Mouse (Mus musculus) C2C12 (cell line): Measurements from ENCODE around the gene Nbl1. TPM values are rescaled to one million over a fixed set of nuclear protein-coding genes. Genes with fewer than 3 reads are reported as not detected.

Experiments
- H3K27me3 ChIP-seq: one replicate; pipeline ENCODE4 v1.6.1; 2011; ENCODE audit not compliant: control insufficient read depth, insufficient read depth, insufficient read length
- H3K36me3 ChIP-seq: one replicate; pipeline ENCODE4 v1.6.1; 2011; ENCODE audit not compliant: control insufficient read depth, insufficient read depth
- H3K4me3 ChIP-seq: one replicate; pipeline ENCODE4 v1.5.1; 2011; ENCODE audit warnings: mild to moderate bottlenecking, control low read depth; ENCODE audit not compliant: poor library complexity, insufficient read depth, severe bottlenecking
- H3K79me2 ChIP-seq: one replicate; pipeline ENCODE4 v1.6.1; 2011; ENCODE audit not compliant: control insufficient read depth, insufficient read depth
- H3K79me3 ChIP-seq: one replicate; pipeline ENCODE4 v1.6.1; 2011; ENCODE audit warnings: low read depth, control low read depth
- H3ac ChIP-seq: one replicate; pipeline ENCODE3; 2011; ENCODE audit warnings: low read depth; ENCODE audit not compliant: control insufficient read depth, insufficient read length
- CEBPB ChIP-seq: IDR thresholded peaks from one replicate; pipeline ENCODE4 v1.6.1; 2011; ENCODE audit warnings: low read depth, mild to moderate bottlenecking, control low read depth, moderate library complexity
- CTCF ChIP-seq: IDR thresholded peaks from one replicate; pipeline ENCODE4 v1.5.1; 2011; ENCODE audit not compliant: control insufficient read depth, insufficient read depth, insufficient read length
- FOSL1 ChIP-seq: IDR thresholded peaks from one replicate; pipeline ENCODE4 v1.8.0; 2011; ENCODE audit warnings: mild to moderate bottlenecking, low read length; ENCODE audit not compliant: poor library complexity, insufficient read depth, severe bottlenecking
- MAX ChIP-seq: IDR thresholded peaks from one replicate; pipeline ENCODE4 v1.6.1; 2011; ENCODE audit warnings: mild to moderate bottlenecking, control low read depth
- MYOD1 ChIP-seq: IDR thresholded peaks from one replicate; pipeline ENCODE4 v1.6.1; 2011; ENCODE audit warnings: low read depth; ENCODE audit not compliant: control insufficient read depth, insufficient read length
- MYOG ChIP-seq: IDR thresholded peaks from one replicate; pipeline ENCODE4 v1.6.1; 2011; ENCODE audit not compliant: control insufficient read depth, insufficient read length; ENCODE audit errors: extremely low read depth
- USF1 ChIP-seq: IDR thresholded peaks from one replicate; pipeline ENCODE4 v1.6.1; 2011; ENCODE audit warnings: low read depth, mild to moderate bottlenecking, control low read depth, moderate library complexity
- long read RNA-seq, 2 experiments: library from polyadenylated mRNA; unstranded; transcript quantifications; one replicate each; pipeline ENCODE4 v2.0.0; 2019 to 2020
- polyA plus RNA-seq: library from polyadenylated mRNA; unstranded; fragments of >200 nt; fragmentation: generic; extraction: Trizol; gene quantifications from one replicate; pipeline ENCODE4 v1.2.1, GENCODE M21; 2012; ENCODE audit warnings: missing spikeins

Gene Nbl1
- 61.3 TPM for polyA plus RNA-seq
- long read RNA-seq, experiment 1, transcript Nbl1-201 (4 exons, 1,793 nt) = major isoform, 188 of 243 reads
- long read RNA-seq, experiment 1, partial matches to known transcripts = 5 of 243 reads
- long read RNA-seq, experiment 1, other reads (novel, unspliced or antisense) = 50 of 243 reads
- long read RNA-seq, experiment 2, transcript Nbl1-201 (4 exons, 1,793 nt) = major isoform, 381 of 417 reads
- long read RNA-seq, experiment 2, partial matches to known transcripts = 4 of 417 reads
- long read RNA-seq, experiment 2, other reads (novel, unspliced or antisense) = 32 of 417 reads

DNA sequence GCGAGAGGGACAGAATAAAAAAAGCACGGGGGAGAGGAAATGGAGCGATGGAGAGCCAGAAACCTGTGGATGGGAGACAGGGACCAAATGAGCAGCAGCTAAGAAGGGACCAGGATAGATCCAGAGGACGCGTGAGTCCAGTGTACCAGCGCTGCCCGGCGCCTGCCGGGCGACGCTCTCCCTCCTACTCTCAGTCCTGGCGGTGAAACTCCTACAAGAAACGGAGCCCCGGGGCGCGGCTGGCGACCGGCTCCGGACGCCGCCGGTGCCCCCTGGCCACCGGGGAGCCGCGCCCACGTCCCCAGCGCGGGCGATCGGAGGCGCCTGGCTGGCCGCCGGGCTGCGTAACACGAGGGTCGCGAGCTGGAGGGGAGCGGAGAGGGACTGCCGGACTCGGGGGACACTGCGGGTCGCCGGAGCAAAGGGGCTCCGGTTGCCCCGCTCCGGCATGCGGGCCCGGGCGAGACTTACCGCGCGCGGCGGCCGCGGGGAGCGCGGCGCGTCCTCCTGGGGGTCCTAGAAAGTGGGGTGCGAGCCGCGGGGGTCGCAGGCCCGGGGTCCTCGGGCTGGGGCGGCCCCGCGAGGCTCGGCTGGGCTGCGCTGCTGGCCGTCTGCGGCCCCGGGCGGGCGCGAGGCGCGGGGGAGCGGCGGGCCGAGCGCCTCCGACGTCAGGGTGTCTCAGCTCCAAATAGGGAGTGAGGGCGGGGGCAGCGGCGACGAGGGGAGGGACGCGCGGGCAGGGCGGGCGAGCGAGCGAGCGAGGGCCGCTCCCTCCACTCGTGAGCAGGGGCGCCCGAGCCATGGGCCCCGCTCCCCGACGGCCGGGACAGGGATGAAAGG, at the start of gene Nbl1:
Nbl1 (minus strand) TSS at position 638 of the 840 bp plus-strand sequence.
- Histone ChIP-seq H3K4me3 (peak within 1 kb of the TSS; percentile 39), H3ac (peak within 1 kb of the TSS; percentile 86), H3K36me3 (no peaks in the 10 kb centered on the region), H3K79me2 (no peaks in the 10 kb centered on the region), H3K79me3 (no peaks in the 10 kb centered on the region), H3K27me3 (no peaks in the 10 kb centered on the region)
- no peak for TF ChIP-seq MYOD1
- TF ChIP-seq CTCF = no peak
- TF ChIP-seq CEBPB = no peak
- no peak for TF ChIP-seq MAX
- TF ChIP-seq FOSL1 = no peak
- no peak for TF ChIP-seq MYOG
- no peak for TF ChIP-seq USF1

DNA sequence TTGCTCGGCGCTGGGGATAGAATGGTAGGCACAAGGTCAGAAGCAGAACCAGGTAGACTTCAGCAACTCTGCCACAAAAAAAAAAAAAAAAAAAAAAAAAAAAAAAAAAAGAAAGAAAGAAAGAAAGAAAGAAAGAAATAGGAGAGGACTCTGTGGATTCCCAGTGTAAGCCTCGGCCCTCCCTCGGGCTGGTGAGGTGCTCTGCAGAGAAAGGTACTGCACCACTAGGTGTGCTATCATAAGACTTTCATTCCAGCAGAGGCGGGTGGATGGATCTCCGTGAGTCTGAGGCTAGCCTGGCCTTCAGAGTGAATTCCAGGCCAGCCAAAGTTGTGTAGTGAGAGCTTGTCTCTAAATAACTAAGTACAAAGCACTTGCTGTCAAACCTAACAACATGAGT, 49.0 kb upstream of the Nbl1 start:
- H3ac ChIP-seq = no peak overlapping the region
- TF ChIP-seq CEBPB = no peak
- no peak for TF ChIP-seq MYOG
- TF ChIP-seq USF1 = no peak
- no peak for TF ChIP-seq CTCF
- no peak for TF ChIP-seq MAX
- no peak for TF ChIP-seq FOSL1
- no peak for TF ChIP-seq MYOD1
- H3K4me3 ChIP-seq = no peak overlapping the region

DNA sequence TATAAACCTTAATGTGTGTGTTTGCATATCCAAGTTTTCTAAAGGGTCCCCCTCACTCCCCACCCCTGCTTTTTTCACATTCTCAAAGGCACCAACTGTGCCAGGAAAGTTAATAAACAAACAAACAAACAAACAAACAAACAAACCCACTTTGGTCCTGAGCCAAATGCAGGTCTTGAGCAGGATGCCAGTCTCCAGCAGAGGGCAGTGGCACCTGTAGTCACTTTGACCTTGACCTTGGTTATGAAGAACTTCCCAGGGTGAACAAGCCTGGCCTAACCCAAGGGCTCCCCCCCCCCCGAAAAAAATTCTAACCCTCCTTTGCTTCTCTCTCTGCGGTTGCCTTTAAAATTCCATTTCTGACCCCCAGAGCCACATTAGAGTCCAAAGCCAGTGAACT, 47.5 kb upstream of the Nbl1 start:
- Histone ChIP-seq H3K79me2 (no peaks in the 10 kb centered on the region), H3K4me3 (no peak overlapping the region), H3K27me3 (no peaks in the 10 kb centered on the region), H3ac (no peak overlapping the region), H3K36me3 (no peaks in the 10 kb centered on the region), H3K79me3 (no peaks in the 10 kb centered on the region)
- TF ChIP-seq MAX (no peak), CEBPB (no peak), CTCF (no peak), FOSL1 (no peak), MYOD1 (no peak)

More for the DNA sequence above, 49.0 kb upstream of the Nbl1 start:
- Histone ChIP-seq H3K27me3 (no peaks in the 10 kb centered on the region), H3K79me3 (no peaks in the 10 kb centered on the region), H3K79me2 (no peaks in the 10 kb centered on the region), H3K36me3 (no peaks in the 10 kb centered on the region)

GRCm38 (mm10) chr4:139136011-139136410, 43.2 kb upstream of the Nbl1 start:
- Histone ChIP-seq H3K27me3 (no peaks in the 10 kb centered on the region), H3K79me2 (no peaks in the 10 kb centered on the region), H3ac (no peak overlapping the region), H3K36me3 (no peaks in the 10 kb centered on the region), H3K4me3 (no peak overlapping the region), H3K79me3 (no peaks in the 10 kb centered on the region)
- TF ChIP-seq USF1 = no peak
- TF ChIP-seq MYOD1 = no peak

DNA sequence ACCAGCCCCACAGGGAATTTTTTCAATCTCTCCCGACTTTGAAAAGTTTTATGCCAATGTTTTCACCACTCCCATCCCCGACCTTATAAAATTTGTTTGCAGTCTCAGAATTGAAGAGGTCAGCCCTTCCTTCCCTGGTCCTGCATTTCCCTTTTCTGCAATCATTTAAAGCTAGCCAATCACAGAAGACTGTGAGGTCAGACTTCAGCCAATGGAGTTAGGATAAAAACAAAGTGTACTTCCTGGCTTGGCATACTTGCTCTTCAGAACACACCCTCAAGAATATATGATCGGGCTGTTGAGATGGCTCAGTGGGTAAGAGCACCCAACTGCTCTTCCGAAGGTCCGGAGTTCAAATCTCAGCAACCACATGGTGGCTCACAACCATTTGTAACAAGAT, 40.3 kb upstream of the Nbl1 start:
- no peak for TF ChIP-seq MYOD1
- TF ChIP-seq MYOG = no peak
- no peak for TF ChIP-seq USF1
- no peak for TF ChIP-seq CTCF
- no peak for TF ChIP-seq CEBPB
- no peak for TF ChIP-seq FOSL1
- no peak for TF ChIP-seq MAX
- H3K79me2 ChIP-seq = peaks cover 27% of the 10 kb centered on the region
- H3K4me3 ChIP-seq = no peak overlapping the region
- no peak overlapping the region for H3ac ChIP-seq
- H3K27me3 ChIP-seq = no peaks in the 10 kb centered on the region
- no peaks in the 10 kb centered on the region for H3K36me3 ChIP-seq
- peaks cover 22% of the 10 kb centered on the region for H3K79me3 ChIP-seq
